Mouse (Mus musculus) liver, adult 2 months (tissue): Measurements from ENCODE around the gene Mpp6. TPM values are rescaled to one million over a fixed set of nuclear protein-coding genes. Genes with fewer than 3 reads are reported as not detected.

Experiments
- DNase-seq: peaks from one replicate; pipeline ENCODE4 v3.0.0-alpha.2; 2011; ENCODE audit warnings: low read depth, low spot score; ENCODE audit errors: extremely low read depth
- H3K27ac ChIP-seq: fragments of 200-500 bp; replicated peaks from 2 replicates; pipeline ENCODE4 v1.5.1; 2012; ENCODE audit warnings: low read depth, mild to moderate bottlenecking, control low read depth, inconsistent platforms, low read length; ENCODE audit not compliant: insufficient read depth
- H3K27me3 ChIP-seq: fragments of 200-500 bp; 2 replicates; pipeline ENCODE4 v1.6.1; 2012; ENCODE audit warnings: mild to moderate bottlenecking, moderate library complexity, low read length, inconsistent platforms; ENCODE audit not compliant: control insufficient read depth, insufficient read depth
- H3K36me3 ChIP-seq: fragments of 200-500 bp; 2 replicates; pipeline ENCODE4 v1.6.1; 2012; ENCODE audit warnings: low read length, inconsistent platforms; ENCODE audit not compliant: control insufficient read depth, insufficient read depth
- H3K4me1 ChIP-seq: fragments of 200-500 bp; 2 replicates; pipeline ENCODE4 v1.6.1; 2011; ENCODE audit warnings: low read length; ENCODE audit not compliant: control insufficient read depth, insufficient read depth
- H3K4me3 ChIP-seq: fragments of 200-500 bp; 2 replicates; pipeline ENCODE4 v1.5.1; 2011; ENCODE audit warnings: low read depth, mild to moderate bottlenecking, control low read depth, low read length, moderate library complexity; ENCODE audit not compliant: insufficient read depth
- H3K79me2 ChIP-seq: fragments of 200-500 bp; 2 replicates; pipeline ENCODE4 v1.6.1; 2012; ENCODE audit warnings: inconsistent platforms, mild to moderate bottlenecking, low read length, moderate library complexity; ENCODE audit not compliant: control insufficient read depth, insufficient read depth
- H3K9ac ChIP-seq: fragments of 200-500 bp; 2 replicates; pipeline ENCODE4 v1.6.1; 2012; ENCODE audit warnings: low read depth, mild to moderate bottlenecking, control low read depth, inconsistent platforms, low read length
- CTCF ChIP-seq: fragments of 200-500 bp; IDR thresholded peaks from 2 replicates; pipeline ENCODE4 v1.5.1; 2011; ENCODE audit warnings: low read depth, low read length, control low read depth
- POLR2A ChIP-seq: fragments of 200-500 bp; IDR thresholded peaks from 2 replicates; pipeline ENCODE4 v1.6.1; 2011; ENCODE audit warnings: low read length, control low read depth; ENCODE audit not compliant: insufficient read depth; ENCODE audit errors: extremely low read depth
- WGBS: fragments of 180-500 bp; shearing (Covaris S2); methylation state at CpG from one replicate; pipeline ENCODE4 v1.1.7; 2018; 5-methylcytosine and 5-hydroxymethylcytosine counted together
- polyA plus RNA-seq: library from polyadenylated mRNA; depleted of rRNA; stranded (reverse); fragments of >200 nt; gene quantifications from 2 replicates; pipeline ENCODE4 v1.2.3, GENCODE M21; 2012
- total RNA-seq: library from RNA; depleted of rRNA; stranded (reverse); fragments of >200 nt; gene quantifications from 2 replicates; pipeline ENCODE4 v1.2.3, GENCODE M21; 2014

Mpp6 gene
- total and polyA plus RNA-seq, 2 experiments = 17.9 to 68.2 TPM

GRCm38 (mm10) chr6:50149378-50149777, 39.3 kb downstream of the Mpp6 start:
- TF ChIP-seq CTCF = no peak
- no peak for TF ChIP-seq POLR2A
- no peak for DNase-seq
- Histone ChIP-seq H3K36me3 (peaks cover 7% of the 10 kb centered on the region; the same call in 1 of the 2 replicates), H3K27ac (no peak overlapping the region), H3K4me1 (no peaks in the 10 kb centered on the region; the same call in 1 of the 2 replicates), H3K79me2 (peaks cover 2% of the 10 kb centered on the region; the same call in 1 of the 2 replicates), H3K9ac (no peak overlapping the region), H3K4me3 (no peak overlapping the region), H3K27me3 (no peaks in the 10 kb centered on the region)
- WGBS = 93% methylated on average over 4 of the region's 4 CpGs

DNA sequence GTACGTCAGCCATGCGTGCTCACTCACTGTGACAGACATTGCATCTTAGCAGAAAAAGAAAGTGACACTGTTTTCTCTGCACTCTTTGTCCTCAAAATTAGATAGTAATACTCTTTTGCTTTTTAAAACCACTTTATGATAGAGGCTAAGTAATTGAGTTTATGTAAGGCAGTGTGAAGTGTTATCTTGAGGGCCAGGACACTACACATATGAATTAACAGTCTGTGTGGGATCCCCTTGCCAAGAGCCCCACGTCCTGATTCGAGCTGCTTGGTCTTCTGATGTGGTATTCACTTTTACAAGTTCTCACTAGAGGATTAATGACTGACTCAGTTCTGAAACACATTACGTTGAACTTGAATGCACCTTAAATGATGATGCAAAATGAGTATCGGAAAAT, 49.8 kb downstream of the Mpp6 start:
- 94% methylated on average over 6 of the region's 6 CpGs for WGBS
- Histone ChIP-seq H3K27me3 (no peaks in the 10 kb centered on the region), H3K9ac (no peak overlapping the region), H3K4me3 (no peak overlapping the region), H3K79me2 (no peaks in the 10 kb centered on the region), H3K36me3 (peaks cover 17% of the 10 kb centered on the region), H3K27ac (no peak overlapping the region), H3K4me1 (no peaks in the 10 kb centered on the region)
- TF ChIP-seq POLR2A (no peak), CTCF (no peak)
- DNase-seq = no peak

- H3K9ac ChIP-seq = no peak overlapping the region
- H3K36me3 ChIP-seq = peaks cover 23% of the 10 kb centered on the region
- H3K4me3 ChIP-seq = no peak overlapping the region
- no peaks in the 10 kb centered on the region for H3K27me3 ChIP-seq
- no peaks in the 10 kb centered on the region; the same call in 1 of the 2 replicates for H3K79me2 ChIP-seq
- TF ChIP-seq POLR2A (no peak), CTCF (no peak)
- 73% methylated on average over 3 of the region's 3 CpGs for WGBS
- no peak for DNase-seq
- no peak overlapping the region for H3K27ac ChIP-seq
- H3K4me1 ChIP-seq = no peaks in the 10 kb centered on the region
Observed at GRCm38 (mm10) chr6:50163013-50163412, 53.0 kb downstream of the Mpp6 start.

GRCm38 (mm10) chr6:50168821-50169220, 58.8 kb downstream of the Mpp6 start:
- DNase-seq = no peak
- Histone ChIP-seq H3K27me3 (no peaks in the 10 kb centered on the region), H3K9ac (no peak overlapping the region), H3K4me3 (no peak overlapping the region), H3K27ac (no peak overlapping the region), H3K4me1 (no peaks in the 10 kb centered on the region), H3K36me3 (peaks cover 7% of the 10 kb centered on the region), H3K79me2 (no peaks in the 10 kb centered on the region; the same call in 1 of the 2 replicates)
- 96% methylated on average over 4 of the region's 4 CpGs for WGBS
- TF ChIP-seq POLR2A (no peak), CTCF (no peak)

- DNase-seq = no peak
- no peak overlapping the region for H3K9ac ChIP-seq
- peaks cover 7% of the 10 kb centered on the region for H3K36me3 ChIP-seq
- H3K27ac ChIP-seq = no peak overlapping the region
- TF ChIP-seq CTCF (no peak), POLR2A (no peak)
- no peaks in the 10 kb centered on the region for H3K4me1 ChIP-seq
- H3K4me3 ChIP-seq = no peak overlapping the region
- no peaks in the 10 kb centered on the region for H3K27me3 ChIP-seq
- no peaks in the 10 kb centered on the region; the same call in 1 of the 2 replicates for H3K79me2 ChIP-seq
Observed at GRCm38 (mm10) chr6:50169771-50170170, 59.7 kb downstream of the Mpp6 start.

- Histone ChIP-seq H3K9ac (no peak overlapping the region), H3K36me3 (peaks cover under 1% of the 10 kb centered on the region; the same call in 1 of the 2 replicates), H3K27me3 (no peaks in the 10 kb centered on the region), H3K4me1 (peaks cover 20% of the 10 kb centered on the region), H3K79me2 (no peaks in the 10 kb centered on the region; the same call in 1 of the 2 replicates), H3K27ac (no peak overlapping the region), H3K4me3 (no peak overlapping the region)
- 29% methylated on average over 1 of the region's 1 CpGs for WGBS
- DNase-seq = peak; percentile 94
- TF ChIP-seq POLR2A (no peak), CTCF (no peak)
Observed at GRCm38 (mm10) chr6:50175736-50176135, 65.7 kb downstream of the Mpp6 start.
